Mouse (Mus musculus) erythroblast, embryonic 14.5 days (primary cell): ENCODE measurements around the gene Cenpj. TPM values are rescaled to one million over a fixed set of nuclear protein-coding genes. Genes with fewer than 3 reads are reported as not detected.

Source experiments
- H3K27me3 ChIP-seq: 2 replicates; pipeline ENCODE4 v1.6.1; 2012; ENCODE audit warnings: inconsistent platforms; ENCODE audit not compliant: control insufficient read depth
- H3K36me3 ChIP-seq: 2 replicates; pipeline ENCODE4 v1.6.1; 2012; ENCODE audit warnings: mild to moderate bottlenecking, inconsistent platforms; ENCODE audit not compliant: control insufficient read depth
- H3K4me1 ChIP-seq: 2 replicates; pipeline ENCODE4 v1.6.1; 2012; ENCODE audit warnings: inconsistent platforms; ENCODE audit not compliant: control insufficient read depth
- H3K4me3 ChIP-seq: replicated peaks from 2 replicates; pipeline ENCODE3; 2012; ENCODE audit warnings: moderate library complexity, mild to moderate bottlenecking, inconsistent platforms
- H3K9me3 ChIP-seq: 2 replicates; pipeline ENCODE4 v1.6.1; 2012; ENCODE audit warnings: low read length, inconsistent platforms, mixed read lengths; ENCODE audit not compliant: control insufficient read depth
- GATA1 ChIP-seq: IDR thresholded peaks from 2 replicates; pipeline ENCODE4 v1.6.1; 2012; ENCODE audit warnings: low read length, inconsistent platforms, mixed read lengths
- TAL1 ChIP-seq: IDR thresholded peaks from 3 replicates; pipeline ENCODE4 v1.6.1; 2012; ENCODE audit warnings: low read length, inconsistent platforms, mixed read lengths
- polyA plus RNA-seq: library from polyadenylated mRNA; stranded (reverse); fragments of >175 nt; gene quantifications from 2 replicates; pipeline ENCODE4 v1.2.3, GENCODE M21; 2012

Gene Cenpj
- polyA plus RNA-seq, 1 experiment: 0.28 TPM

GRCm38 (mm10) chr14:56554716-56555115 is 20.5 kb downstream of the Cenpj start:
- H3K4me3 ChIP-seq: no peak overlapping the region
- no peaks in the 10 kb centered on the region for H3K4me1 ChIP-seq
- H3K36me3 ChIP-seq: peaks cover 69% of the 10 kb centered on the region
- H3K9me3 ChIP-seq: no peaks in the 10 kb centered on the region
- TF ChIP-seq TAL1 (no peak), GATA1 (no peak)
- H3K27me3 ChIP-seq: no peaks in the 10 kb centered on the region

GRCm38 (mm10) chr14:56553331-56553730 is 21.9 kb downstream of the Cenpj start:
- peaks cover 70% of the 10 kb centered on the region for H3K36me3 ChIP-seq
- no peaks in the 10 kb centered on the region for H3K4me1 ChIP-seq
- no peaks in the 10 kb centered on the region for H3K27me3 ChIP-seq
- no peaks in the 10 kb centered on the region for H3K9me3 ChIP-seq
- H3K4me3 ChIP-seq: no peak overlapping the region
- TF ChIP-seq TAL1 (no peak), GATA1 (no peak)

- Histone ChIP-seq H3K36me3 (peaks cover 70% of the 10 kb centered on the region), H3K4me3 (no peak overlapping the region), H3K4me1 (no peaks in the 10 kb centered on the region), H3K9me3 (no peaks in the 10 kb centered on the region), H3K27me3 (no peaks in the 10 kb centered on the region)
- TF ChIP-seq TAL1 (no peak), GATA1 (no peak)
Observed at GRCm38 (mm10) chr14:56552924-56553323, 22.3 kb downstream of the Cenpj start.

GRCm38 (mm10) chr14:56550960-56551359 is 24.3 kb downstream of the Cenpj start:
- Histone ChIP-seq H3K9me3 (no peaks in the 10 kb centered on the region), H3K4me3 (no peak overlapping the region), H3K4me1 (no peaks in the 10 kb centered on the region), H3K36me3 (peaks cover 65% of the 10 kb centered on the region), H3K27me3 (no peaks in the 10 kb centered on the region)
- TF ChIP-seq TAL1 (no peak), GATA1 (no peak)

GRCm38 (mm10) chr14:56545491-56545890 is 29.7 kb downstream of the Cenpj start:
- Histone ChIP-seq H3K36me3 (peaks cover 42% of the 10 kb centered on the region), H3K4me3 (no peak overlapping the region), H3K4me1 (no peaks in the 10 kb centered on the region), H3K27me3 (no peaks in the 10 kb centered on the region), H3K9me3 (no peaks in the 10 kb centered on the region)
- TF ChIP-seq GATA1 (no peak), TAL1 (no peak)

GRCm38 (mm10) chr14:56544946-56545345 is 30.3 kb downstream of the Cenpj start:
- Histone ChIP-seq H3K27me3 (no peaks in the 10 kb centered on the region), H3K4me1 (no peaks in the 10 kb centered on the region), H3K9me3 (no peaks in the 10 kb centered on the region), H3K4me3 (no peak overlapping the region), H3K36me3 (peaks cover 39% of the 10 kb centered on the region)
- TF ChIP-seq TAL1 (no peak), GATA1 (no peak)

GRCm38 (mm10) chr14:56530788-56531187 is 44.4 kb downstream of the Cenpj start:
- Histone ChIP-seq H3K4me3 (no peak overlapping the region), H3K4me1 (no peaks in the 10 kb centered on the region), H3K27me3 (no peaks in the 10 kb centered on the region), H3K9me3 (no peaks in the 10 kb centered on the region), H3K36me3 (peaks cover 64% of the 10 kb centered on the region)
- TF ChIP-seq TAL1: no peak
- TF ChIP-seq GATA1: no peak

GRCm38 (mm10) chr14:56514775-56515174 is 60.5 kb downstream of the Cenpj start:
- no peaks in the 10 kb centered on the region for H3K9me3 ChIP-seq
- TF ChIP-seq GATA1: no peak
- TF ChIP-seq TAL1: no peak
- H3K4me3 ChIP-seq: no peak overlapping the region
- no peaks in the 10 kb centered on the region for H3K36me3 ChIP-seq
- H3K4me1 ChIP-seq: no peaks in the 10 kb centered on the region
- no peaks in the 10 kb centered on the region for H3K27me3 ChIP-seq

GRCm38 (mm10) chr14:56512084-56512483 is 63.1 kb downstream of the Cenpj start:
- H3K36me3 ChIP-seq: no peaks in the 10 kb centered on the region
- H3K4me1 ChIP-seq: no peaks in the 10 kb centered on the region
- TF ChIP-seq GATA1: no peak

GRCm38 (mm10) chr14:56506743-56507142 is 68.5 kb downstream of the Cenpj start:
- TF ChIP-seq GATA1 (no peak), TAL1 (no peak)
- no peaks in the 10 kb centered on the region for H3K36me3 ChIP-seq
- H3K9me3 ChIP-seq: no peaks in the 10 kb centered on the region
- H3K4me1 ChIP-seq: peaks cover 2% of the 10 kb centered on the region
- no peak overlapping the region for H3K4me3 ChIP-seq
- H3K27me3 ChIP-seq: no peaks in the 10 kb centered on the region

More at GRCm38 (mm10) chr14:56512084-56512483, 63.1 kb downstream of the Cenpj start:
- Histone ChIP-seq H3K9me3 (no peaks in the 10 kb centered on the region), H3K4me3 (no peak overlapping the region), H3K27me3 (no peaks in the 10 kb centered on the region)
